Mouse (Mus musculus) liver, postnatal 0 days (tissue): Measurements from ENCODE around the gene Pitx3.

Experiments used
- CTCF ChIP-seq: sonication (generic); IDR thresholded peaks from 2 replicates; pipeline ENCODE4 v1.5.1; 2016; ENCODE audit warnings: antibody characterized with exemption, low read depth
- EP300 ChIP-seq: IDR thresholded peaks from 2 replicates; pipeline ENCODE4 v1.6.1; 2016; ENCODE audit warnings: antibody characterized with exemption, low read depth, mild to moderate bottlenecking

- TF ChIP-seq CTCF (no peak), EP300 (no peak)
Measured at GRCm38 (mm10) chr19:46087871-46088270, 60.3 kb downstream of the Pitx3 start.
